ENCODE assay signal across 13 mouse cellular contexts in the genomic region with DNA sequence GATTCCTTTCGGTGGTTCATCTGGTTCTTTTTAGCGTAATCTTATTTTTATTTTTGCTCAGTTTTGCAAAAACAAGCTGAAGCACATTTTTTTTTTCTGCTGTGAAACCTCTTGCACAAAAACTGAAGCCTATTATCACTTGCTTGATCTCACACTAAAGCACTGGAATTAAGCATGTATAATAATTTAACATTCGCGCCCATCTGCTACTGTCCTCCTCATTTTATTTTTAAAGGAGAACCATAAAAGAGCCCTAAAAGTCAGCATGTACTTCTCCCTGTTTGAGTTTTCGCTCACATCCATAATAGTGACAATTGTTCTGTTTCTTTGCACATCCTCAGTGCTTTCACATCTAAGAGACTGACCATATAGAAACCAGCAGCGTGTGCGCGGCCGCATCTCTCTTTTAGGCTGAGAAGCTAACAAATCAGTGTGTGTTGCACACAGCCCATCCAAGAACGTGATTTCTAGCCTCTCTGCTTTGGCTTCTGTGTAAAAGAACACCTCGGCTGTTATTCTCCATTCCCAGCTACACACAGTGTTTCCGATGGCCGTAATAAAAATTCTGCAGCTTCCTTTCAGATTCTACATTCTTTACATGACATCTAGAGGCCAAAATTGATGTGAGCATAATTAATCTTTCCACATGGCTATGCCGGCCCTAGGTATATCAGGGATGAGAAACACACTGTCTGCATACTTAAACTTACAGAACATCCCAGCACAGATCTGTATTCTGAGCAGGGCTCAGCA.
A peak's percentile ranks its signal among the peaks of the same experiment; 100 is the strongest.
DNase-seq lines count a peak whose midpoint lies in the region; ATAC-seq and TF ChIP-seq lines count a peak whose summit lies in the region.
"Had no signal": no experiment of that assay in that cellular context is flagged by ENCODE, and none has a peak within 500 bp of the region (broad histone marks: within the 10 kb centered on the region; RNA-seq: fewer than 3 reads in every experiment).

No protein-coding gene starts in this region.

- no peaks in the 10 kb centered on the region for H3K36me3 ChIP-seq in kidney, postnatal 0 days (ENCODE audit: insufficient read depth, low read length)
- no peaks in the 10 kb centered on the region for H3K36me3 ChIP-seq in hindbrain, embryonic 16.5 days (ENCODE audit: control insufficient read depth, insufficient read depth, low read length)
- no peaks in the 10 kb centered on the region for H3K36me3 ChIP-seq in midbrain, postnatal 0 days (ENCODE audit: insufficient read depth, low read length)
- H3K36me3 ChIP-seq: limb, embryonic 13.5 days had no signal

- no peak for ATAC-seq in kidney, postnatal 0 days (replicated peaks; ENCODE audit: low FRiP score, low read depth)
- ATAC-seq in hindbrain, embryonic 16.5 days: peak; percentile 83
- peak; percentile 71 for ATAC-seq in midbrain, postnatal 0 days (ENCODE audit: low FRiP score)
- no peak for ATAC-seq in inflammation-experienced regulatory T-cells, adult 6 months

- H3K9me3 ChIP-seq in kidney, postnatal 0 days (replicated peaks; ENCODE audit: low read length): no peaks in the 10 kb centered on the region
- H3K9me3 ChIP-seq in hindbrain, embryonic 16.5 days (ENCODE audit: control insufficient read depth, low read length): no peaks in the 10 kb centered on the region
- no peaks in the 10 kb centered on the region for H3K9me3 ChIP-seq in midbrain, postnatal 0 days (ENCODE audit: low read length)
- H3K9me3 ChIP-seq: limb, embryonic 13.5 days had no signal

- TF ChIP-seq POLR2A in cortical plate, adult 2 months (IDR thresholded peaks at IDR 0.05; ENCODE audit: extremely low read depth, insufficient read depth, low read length): 0 out of 2 replicates have a peak, but pooled peaks have one; percentile 18

- no peak overlapping the region for H3K4me3 ChIP-seq in kidney, postnatal 0 days (replicated peaks; ENCODE audit: low read depth, low read length)
- peak overlapping the region; percentile 24 for H3K4me3 ChIP-seq in cortical plate, adult 2 months (ENCODE audit: insufficient read depth, low read length)
- no peak overlapping the region for H3K4me3 ChIP-seq in hindbrain, embryonic 16.5 days (ENCODE audit: low read length)
- H3K4me3 ChIP-seq in midbrain, postnatal 0 days (ENCODE audit: low read depth, low read length): peak overlapping the region; percentile 13; the same call in 1 of the 2 replicates
- H3K4me3 ChIP-seq: limb, embryonic 13.5 days had no signal

- TF ChIP-seq CTCF in kidney, postnatal 0 days (IDR thresholded peaks at IDR 0.05; ENCODE audit: low read depth): no peak
- no peak for TF ChIP-seq CTCF in cortical plate, adult 2 months (IDR thresholded peaks at IDR 0.05; ENCODE audit: extremely low read depth, insufficient read depth, low read length)
- TF ChIP-seq CTCF in midbrain, postnatal 0 days (IDR thresholded peaks at IDR 0.05): peak; percentile 56

- no peaks in the 10 kb centered on the region for H3K4me1 ChIP-seq in kidney, postnatal 0 days (replicated peaks; ENCODE audit: insufficient read depth, low read length)
- H3K4me1 ChIP-seq in cortical plate, adult 2 months (ENCODE audit: control insufficient read depth, insufficient read depth, low read length): no peaks in the 10 kb centered on the region
- no peaks in the 10 kb centered on the region for H3K4me1 ChIP-seq in hindbrain, embryonic 16.5 days (ENCODE audit: control insufficient read depth, insufficient read depth, low read depth, low read length)
- H3K4me1 ChIP-seq in midbrain, postnatal 0 days (ENCODE audit: insufficient read depth, low read length): 0 out of 2 replicates have a peak, but pooled peaks cover 4% of the 10 kb centered on the region

- H3K4me2 ChIP-seq in kidney, postnatal 0 days (ENCODE audit: low read length): no peak overlapping the region
- peak overlapping the region; percentile 18 for H3K4me2 ChIP-seq in hindbrain, embryonic 16.5 days (ENCODE audit: low read length)
- peak overlapping the region; percentile 28 for H3K4me2 ChIP-seq in midbrain, postnatal 0 days (ENCODE audit: low read depth, low read length, poor library complexity, severe bottlenecking)
- H3K4me2 ChIP-seq: limb, embryonic 13.5 days had no signal

- H3K27me3 ChIP-seq in kidney, postnatal 0 days (ENCODE audit: insufficient read depth, low read length): no peaks in the 10 kb centered on the region
- no peaks in the 10 kb centered on the region for H3K27me3 ChIP-seq in hindbrain, embryonic 16.5 days (replicated peaks; ENCODE audit: control insufficient read depth, insufficient read depth, low read length)
- H3K27me3 ChIP-seq in midbrain, postnatal 0 days (ENCODE audit: insufficient read depth, low read length): no peaks in the 10 kb centered on the region
- H3K27me3 ChIP-seq: limb, embryonic 13.5 days had no signal

- WGBS in kidney, postnatal 0 days: 53% methylated on average over 14 of the region's 14 CpGs
- 47% methylated on average over 14 of the region's 14 CpGs for WGBS in hindbrain, embryonic 16.5 days
- 38% methylated on average over 14 of the region's 14 CpGs for WGBS in midbrain, postnatal 0 days

- DNase-seq in kidney, postnatal 0 days (ENCODE audit: low spot score): peak; percentile 5
- DNase-seq in kidney, postnatal 36 days: no peak
- DNase-seq in midbrain, postnatal 0 days (ENCODE audit: low spot score): peak; percentile 60
- no peak for DNase-seq in thymus, postnatal 10 days (ENCODE audit: low spot score in 2 of 2)
- no peak for DNase-seq in adrenal gland, adult 18-20 months (ENCODE audit: low spot score in 2 of 2)
- DNase-seq: adrenal gland, postnatal 36 days; cerebellum, adult 9-11 months; gastrocnemius, postnatal 14 days; kidney, adult 9 months had no signal

- H3K9ac ChIP-seq in kidney, postnatal 0 days (ENCODE audit: low read depth, low read length): no peak overlapping the region
- peak overlapping the region; percentile 3; the same call in 1 of the 2 replicates for H3K9ac ChIP-seq in hindbrain, embryonic 16.5 days (ENCODE audit: low read depth, low read length)
- H3K9ac ChIP-seq in midbrain, postnatal 0 days (replicated peaks; ENCODE audit: low read length, poor library complexity, severe bottlenecking): peak overlapping the region; percentile 42; the same call in 1 of the 2 replicates
- H3K9ac ChIP-seq: limb, embryonic 13.5 days had no signal

- H3K27ac ChIP-seq in kidney, postnatal 0 days: no peak overlapping the region
- peak overlapping the region; percentile 45; the same call in 1 of the 2 replicates for H3K27ac ChIP-seq in cortical plate, adult 2 months (ENCODE audit: insufficient read depth, low read length)
- peak overlapping the region; percentile 41 for H3K27ac ChIP-seq in hindbrain, embryonic 16.5 days (ENCODE audit: low read depth, low read length)
- peak overlapping the region; percentile 60 for H3K27ac ChIP-seq in midbrain, postnatal 0 days (ENCODE audit: low read depth, low read length)
- H3K27ac ChIP-seq: limb, embryonic 13.5 days had no signal

Comparison
In these comparisons a context has a peak if more than half of its experiments do, and no peak if none do; other contexts are left out.
1. DNase-seq: peak in kidney, postnatal 0 days (single experiment) and midbrain, postnatal 0 days (single experiment); none in kidney, postnatal 36 days (0 of 2), thymus, postnatal 10 days (0 of 2) and adrenal gland, adult 18-20 months (0 of 2).
2. ATAC-seq: peak in hindbrain, embryonic 16.5 days (single experiment) and midbrain, postnatal 0 days (single experiment); none in kidney, postnatal 0 days (single experiment) and inflammation-experienced regulatory T-cells, adult 6 months (single experiment).
3. H3K4me3 ChIP-seq: peak in cortical plate, adult 2 months (single experiment) and midbrain, postnatal 0 days (single experiment); none in kidney, postnatal 0 days (single experiment) and hindbrain, embryonic 16.5 days (single experiment).